Mouse (Mus musculus): Measurements from ENCODE around the gene Stx17. TPM values are rescaled to one million over a fixed set of nuclear protein-coding genes. Genes with fewer than 3 reads are reported as not detected.

Gene Stx17
- polyA plus RNA-seq (2015; fragmentation: Nextera tagmentation; extraction: Ambion mirVana), result 23.9 and 28.2 TPM in 2 replicates

DNA sequence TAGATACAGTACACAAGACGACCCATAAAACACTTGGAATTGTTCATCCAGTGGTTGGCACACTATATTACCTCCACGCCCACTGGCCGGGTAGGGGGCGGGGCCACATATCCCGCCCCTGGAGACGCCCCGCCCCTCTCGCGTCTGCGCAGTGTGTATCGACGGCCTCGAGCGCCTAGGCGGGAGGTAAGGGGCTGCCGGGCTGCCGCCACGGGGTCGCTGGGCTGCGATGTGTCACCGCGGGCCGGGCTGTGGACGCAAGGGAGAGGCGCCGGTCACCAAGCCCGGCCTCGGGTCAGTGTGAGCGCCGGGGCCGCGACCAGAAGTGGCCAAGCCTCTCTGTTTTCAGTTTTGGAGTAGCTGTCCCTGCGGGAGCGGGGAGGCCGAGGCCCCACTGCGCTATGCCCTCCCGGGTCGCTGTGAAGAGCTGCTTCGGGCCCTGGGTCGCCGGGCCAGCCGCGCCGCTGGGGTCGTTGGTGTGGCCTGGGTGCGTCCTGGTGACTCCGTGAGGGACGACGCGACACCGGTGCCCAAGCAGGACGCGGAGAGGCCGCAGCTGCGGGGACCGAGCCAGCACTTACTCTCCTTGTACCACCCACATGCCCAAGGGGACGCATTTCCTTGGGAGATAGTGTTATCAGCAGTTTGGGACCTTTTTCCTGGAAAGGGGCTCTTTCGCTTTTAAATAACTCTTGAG lies at the start of gene Stx17:
Gene Stx17 (plus strand): TSS at position 143 of the 697 bp plus-strand sequence.

MicroRNAs encoded within 50 kb of the gene (microRNA counts, 519-probe panel; counts per million panel counts)
- microRNA mmu-miR-1958, result 1,638 counts per million, percentile 16 among the panel's probes with 10 or more counts

Small RNAs within 50 kb of the gene (microRNA-seq; reads per million reads assigned to microRNA genes)
- not detected for gene Mir1958

Other genes with a start within 250 kb of the Stx17 start
- gene Nr4a3, start 79.8 kb upstream of the Stx17 start, polyA plus RNA-seq (2015; fragmentation: Nextera tagmentation; extraction: Ambion mirVana), result 1.4 and 2.1 TPM in 2 replicates
- gene Erp44, start 154.6 kb downstream of the Stx17 start, polyA plus RNA-seq (2015; fragmentation: Nextera tagmentation; extraction: Ambion mirVana), result 66.5 and 82.8 TPM in 2 replicates
- 3.6 and 4.0 TPM in 2 replicates for gene Invs, start 154.8 kb downstream of the Stx17 start, polyA plus RNA-seq (2015; fragmentation: Nextera tagmentation; extraction: Ambion mirVana)

Data from urinary bladder, postnatal 0 days (tissue).